Mouse (Mus musculus): ENCODE measurements around the gene Haghl.
A peak's percentile ranks its signal among the peaks of the same experiment; 100 is the strongest.

DNA sequence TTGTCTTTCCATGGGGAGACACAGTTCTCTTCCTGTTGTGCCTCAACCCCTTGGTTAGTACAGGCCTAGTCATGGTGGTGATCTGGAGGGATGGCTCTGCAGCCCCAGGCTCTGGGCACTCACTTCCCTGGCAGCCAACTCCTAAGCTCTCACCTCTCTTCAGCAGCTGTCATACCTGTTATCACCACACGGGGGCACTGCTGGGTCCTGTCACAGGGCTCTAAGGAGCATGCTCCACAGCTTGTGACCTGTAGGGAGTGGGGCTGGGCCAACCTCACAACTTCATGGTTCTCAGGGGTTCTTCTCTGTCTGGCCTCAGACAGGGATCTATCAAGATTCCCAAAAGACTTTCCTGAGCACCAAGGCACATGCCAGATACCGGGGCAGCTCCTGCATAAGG is 53.4 kb downstream of the Haghl start:
- TF ChIP-seq POLR2A (IDR thresholded peaks at IDR 0.05; ENCODE audit: borderline replicate concordance, extremely low read depth, insufficient read depth, insufficient read length, poor library complexity, severe bottlenecking) (no peak), CTCF (IDR thresholded peaks at IDR 0.05; ENCODE audit: borderline replicate concordance, extremely low read depth, insufficient read depth, insufficient read length) (peak; percentile 93)

Measured in brain, embryonic 14.5 days (tissue).